Comparison of ENCODE assay signal across 8 mouse cellular contexts in genomic region chr2:132781439-132782068, GRCm38 (mm10). TPM values are rescaled to one million over a fixed set of nuclear protein-coding genes. Genes with fewer than 3 reads are reported as not detected.
DNase-seq lines count a peak whose midpoint lies in the region; ATAC-seq and TF ChIP-seq lines count a peak whose summit lies in the region.

No protein-coding gene starts in this region.

- intact Hi-C loops in left cerebral cortex, adult 2 months (cut with DNase I) = loop anchor here (2.0 to 10.0 kb wide), 5 partner anchors 39 to 269 kb away; no protein-coding TSS in a partner anchor

- peak; percentile 95 for DNase-seq in NIH3T3 (ENCODE audit: low read depth)
- DNase-seq in cerebellum, postnatal 25 days = peak; percentile 94
- DNase-seq in gastrocnemius, adult 8-10 months (ENCODE audit: low spot score in 2 of 2) = peak; percentile 49 to 66
- DNase-seq in hindbrain, postnatal 0 days (ENCODE audit: low spot score) = peak; percentile 89
- DNase-seq in left cerebral cortex, adult 2 months (ENCODE audit: extremely low spot score in 1 of 2, low spot score in 2 of 2) = peak; percentile 85 to 90
- DNase-seq in right cerebral cortex, postnatal 14 days = peak; percentile 84
- peak; percentile 65 to 83 for DNase-seq in urinary bladder, postnatal 36 days (ENCODE audit: low spot score in 2 of 2)

- WGBS in hindbrain, postnatal 0 days = under 1% methylated on average over 37 of the region's 41 CpGs

- no peaks in the 10 kb centered on the region for H3K36me3 ChIP-seq in hindbrain, postnatal 0 days (ENCODE audit: insufficient read depth, low read length)

- H3K4me1 ChIP-seq in hindbrain, postnatal 0 days (ENCODE audit: insufficient read depth, low read length) = no peaks in the 10 kb centered on the region

- H3K27me3 ChIP-seq in hindbrain, postnatal 0 days (ENCODE audit: insufficient read depth, low read length) = no peaks in the 10 kb centered on the region

- TF ChIP-seq CTCF in hindbrain, postnatal 0 days (IDR thresholded peaks at IDR 0.05; ENCODE audit: low read depth) = peak; percentile 21; the same call in 1 of the 2 replicates
- no peak; the same call in none of the 2 replicates for TF ChIP-seq CTCF in left cerebral cortex, adult 2 months (IDR thresholded peaks at IDR 0.05)

- H3K4me2 ChIP-seq in hindbrain, postnatal 0 days (ENCODE audit: low read depth, low read length) = peak overlapping the region; percentile 63

- peak overlapping the region; percentile 92 for H3K27ac ChIP-seq in hindbrain, postnatal 0 days
- H3K27ac ChIP-seq in left cerebral cortex, adult 2 months = peak overlapping the region; percentile 92

- ATAC-seq in hindbrain, postnatal 0 days = peak; percentile 97
- ATAC-seq in megakaryocyte, adult 5-6 weeks (ENCODE audit: poor library complexity, severe bottlenecking) = peak; percentile 84

- H3K9me3 ChIP-seq in hindbrain, postnatal 0 days (ENCODE audit: low read length) = no peaks in the 10 kb centered on the region

- peak overlapping the region; percentile 63 for H3K4me3 ChIP-seq in hindbrain, postnatal 0 days (ENCODE audit: low read length)
- H3K4me3 ChIP-seq in left cerebral cortex, adult 2 months = peak overlapping the region; percentile 68

- peak overlapping the region; percentile 74 for H3K9ac ChIP-seq in hindbrain, postnatal 0 days (replicated peaks; ENCODE audit: low read length)

RNA-seq across cellular contexts. Expression of gene Chgb, which starts 0.5 kb away (rescaled TPM):
- total RNA-seq in gastrocnemius, adult 8-10 months (2022) = under 1 TPM in 3 of 4 experiments, not detected in 1; 0.20 to 0.44 (median 0.27) TPM
- total RNA-seq in hindbrain, postnatal 0 days (2014; rRNA removed) = 27.0 and 35.5 TPM in 2 replicates
- 137 and 143 TPM in 2 replicates for polyA plus RNA-seq in hindbrain, postnatal 0 days (2015; fragmentation: Nextera tagmentation; extraction: Ambion mirVana)
- 100 to 1,000 TPM; 285 to 291 TPM for total RNA-seq in left cerebral cortex, adult 2 months (2021)
- not detected in 2 replicates for total RNA-seq in megakaryocyte, adult 5-6 weeks (2015)
- not detected in 2 replicates for total RNA-seq in megakaryocyte, adult 5-6 weeks (2017)

RNA-seq across cellular contexts. Expression of gene Trmt6, which starts 34.3 kb away (rescaled TPM):
- 1 to 10 TPM; 5.4 to 9.2 (median 6.7) TPM for total RNA-seq in gastrocnemius, adult 8-10 months (2022)
- 8.4 and 14.7 TPM in 2 replicates for total RNA-seq in hindbrain, postnatal 0 days (2014; rRNA removed)
- 27.8 and 31.0 TPM in 2 replicates for polyA plus RNA-seq in hindbrain, postnatal 0 days (2015; fragmentation: Nextera tagmentation; extraction: Ambion mirVana)
- total RNA-seq in left cerebral cortex, adult 2 months (2021) = 10 to 100 TPM; 26.4 to 33.2 TPM
- 14.8 and 16.8 TPM in 2 replicates for total RNA-seq in megakaryocyte, adult 5-6 weeks (2015)
- 14.9 and 15.1 TPM in 2 replicates for total RNA-seq in megakaryocyte, adult 5-6 weeks (2017)

RNA-seq across cellular contexts. Expression of gene Mcm8, which starts 34.4 kb away (rescaled TPM):
- 1 to 10 TPM; 1.4 to 1.8 (median 1.7) TPM for total RNA-seq in gastrocnemius, adult 8-10 months (2022)
- 2.1 and 3.2 TPM in 2 replicates for total RNA-seq in hindbrain, postnatal 0 days (2014; rRNA removed)
- polyA plus RNA-seq in hindbrain, postnatal 0 days (2015; fragmentation: Nextera tagmentation; extraction: Ambion mirVana) = 5.2 and 5.6 TPM in 2 replicates
- total RNA-seq in left cerebral cortex, adult 2 months (2021) = 1 to 10 TPM; 4.3 to 4.6 TPM
- total RNA-seq in megakaryocyte, adult 5-6 weeks (2015) = 4.8 and 5.8 TPM in 2 replicates
- total RNA-seq in megakaryocyte, adult 5-6 weeks (2017) = 5.1 and 7.0 TPM in 2 replicates

Comparison
In these comparisons a context has a peak if more than half of its experiments do, and no peak if none do; other contexts are left out.
1. Peak in every context shown above with its lines: DNase-seq, ATAC-seq, H3K4me3 ChIP-seq and H3K27ac ChIP-seq.
2. RNA of gene Chgb, which starts 0.5 kb away (total RNA-seq): 285 to 291 TPM in left cerebral cortex, adult 2 months and 27.0 to 35.5 TPM in hindbrain, postnatal 0 days; 0.20 to 0.44 TPM in gastrocnemius, adult 8-10 months and not detected in megakaryocyte, adult 5-6 weeks; every median in the first group is over 10 times any median in the second.